Mouse (Mus musculus) embryonic facial prominence, embryonic 14.5 days (tissue): ENCODE results near the gene Zmynd10. TPM values are rescaled to one million over a fixed set of nuclear protein-coding genes. Genes with fewer than 3 reads are reported as not detected.
A peak's percentile ranks its signal among the peaks of the same experiment; 100 is the strongest.

ENCODE experiments used
- ATAC-seq: fragments of 200-750 bp; cut with Nextera tagmentation; 2 replicates; pipeline ENCODE4 v1.8.0; 2017; ENCODE audit warnings: low read depth, moderate number of reproducible peaks, moderate TSS enrichment
- DNase-seq: peaks from one replicate; pipeline ENCODE4 v3.0.0-alpha.2; 2015; ENCODE audit warnings: low spot score
- H3K27ac ChIP-seq: fragments of 300-500 bp; sonication (generic); replicated peaks from 2 replicates; pipeline ENCODE4 v1.5.1; 2014; ENCODE audit warnings: low read depth, mild to moderate bottlenecking, low read length, moderate library complexity
- H3K27me3 ChIP-seq: fragments of 300-500 bp; sonication (generic); replicated peaks from 2 replicates; pipeline ENCODE4 v1.6.1; 2014; ENCODE audit warnings: low read length; ENCODE audit not compliant: control insufficient read depth, insufficient read depth
- H3K36me3 ChIP-seq: fragments of 300-500 bp; sonication (generic); 2 replicates; pipeline ENCODE4 v1.6.1; 2014; ENCODE audit warnings: low read length, mixed read lengths; ENCODE audit not compliant: control insufficient read depth, insufficient read depth
- H3K4me1 ChIP-seq: fragments of 300-500 bp; sonication (generic); 2 replicates; pipeline ENCODE4 v1.6.1; 2014; ENCODE audit warnings: antibody characterized with exemption, low read length; ENCODE audit not compliant: control insufficient read depth, insufficient read depth
- H3K4me2 ChIP-seq: fragments of 300-500 bp; sonication (generic); 2 replicates; pipeline ENCODE4 v1.6.1; 2014; ENCODE audit warnings: low read depth, mild to moderate bottlenecking, low read length, moderate library complexity, mixed read lengths
- H3K4me3 ChIP-seq: fragments of 300-500 bp; sonication (generic); 2 replicates; pipeline ENCODE4 v1.5.1; 2014; ENCODE audit warnings: low read depth, mild to moderate bottlenecking, low read length
- H3K9ac ChIP-seq: fragments of 300-500 bp; sonication (generic); 2 replicates; pipeline ENCODE4 v1.6.1; 2014; ENCODE audit warnings: low read depth, mild to moderate bottlenecking, low read length, moderate library complexity, mixed read lengths
- H3K9me3 ChIP-seq: fragments of 300-500 bp; sonication (generic); 2 replicates; pipeline ENCODE4 v1.6.1; 2016; ENCODE audit warnings: low read length; ENCODE audit not compliant: control insufficient read depth
- WGBS: fragments of 180-500 bp; shearing (Covaris S2); extraction: QIAGEN DNeasy Blood & Tissue Kit; methylation state at CpG from one replicate; pipeline ENCODE4 v1.1.7; 2014; 5-methylcytosine and 5-hydroxymethylcytosine counted together
- polyA plus RNA-seq: library from polyadenylated mRNA; unstranded; fragments of >200 nt; fragmentation: Nextera tagmentation; extraction: Ambion mirVana; gene quantifications from 2 replicates; pipeline ENCODE4 v1.2.1, GENCODE M21; 2014

Gene Zmynd10
- polyA plus RNA-seq, 1 experiment from 2014 or later = 8.2 TPM

DNA sequence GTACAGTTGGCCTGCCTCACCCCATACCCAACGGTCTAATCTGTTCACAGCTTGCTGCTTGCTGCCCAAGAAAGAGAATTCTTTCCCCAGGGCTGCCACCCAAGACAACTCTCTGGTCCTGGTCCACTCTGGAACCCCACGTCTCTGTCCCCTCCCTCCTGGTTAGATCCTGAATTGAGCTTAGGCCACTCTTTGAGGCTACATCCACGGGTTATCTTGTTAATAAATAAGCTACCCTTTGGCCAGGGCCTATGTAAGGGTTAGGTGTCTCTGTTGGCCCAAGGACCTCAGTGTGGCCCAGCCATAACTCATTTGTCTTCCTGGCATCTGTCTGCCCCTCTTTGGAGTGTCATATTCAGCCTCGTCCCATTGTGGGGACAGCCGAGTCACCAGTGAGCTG, 51.3 kb downstream of the Zmynd10 start:
- Histone ChIP-seq H3K9me3 (no peaks in the 10 kb centered on the region), H3K9ac (peak overlapping the region; percentile 34; the same call in 1 of the 2 replicates), H3K36me3 (peaks cover 10% of the 10 kb centered on the region; the same call in 1 of the 2 replicates), H3K27me3 (no peaks in the 10 kb centered on the region), H3K4me1 (peaks cover 4% of the 10 kb centered on the region; the same call in 1 of the 2 replicates), H3K4me3 (no peak overlapping the region), H3K27ac (no peak overlapping the region), H3K4me2 (no peak overlapping the region)
- ATAC-seq (no peak), DNase-seq (no peak)
- WGBS = 77% methylated on average over 5 of the region's 5 CpGs

DNA sequence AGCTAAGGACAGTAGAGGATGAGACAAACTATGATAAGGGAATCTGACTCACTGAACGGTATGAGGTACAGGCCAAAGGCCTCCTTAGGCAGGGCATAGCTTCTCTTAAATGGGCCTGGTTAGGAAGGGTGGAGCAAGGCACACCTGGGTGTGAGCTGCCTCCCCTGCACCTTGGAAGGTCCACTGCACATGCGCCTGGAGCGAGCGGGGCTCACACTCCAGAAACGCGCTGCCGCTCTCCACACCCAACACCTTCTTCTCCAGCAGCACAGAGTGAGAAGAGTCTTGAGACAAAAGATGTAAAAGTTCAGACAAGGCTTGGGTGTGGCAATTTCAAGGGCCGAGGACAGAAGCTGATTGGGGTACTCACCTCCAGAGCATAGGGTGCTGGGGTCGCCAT, 52.3 kb downstream of the Zmynd10 start:
- no peak overlapping the region for H3K4me3 ChIP-seq
- ATAC-seq (no peak), DNase-seq (no peak)
- H3K27ac ChIP-seq = no peak overlapping the region
- peaks cover 10% of the 10 kb centered on the region for H3K4me1 ChIP-seq
- H3K27me3 ChIP-seq = no peaks in the 10 kb centered on the region
- 92% methylated on average over 9 of the region's 9 CpGs for WGBS
- H3K4me2 ChIP-seq = no peak overlapping the region
- H3K36me3 ChIP-seq = no peaks in the 10 kb centered on the region; the same call in 1 of the 2 replicates
- no peaks in the 10 kb centered on the region for H3K9me3 ChIP-seq
- no peak overlapping the region for H3K9ac ChIP-seq

DNA sequence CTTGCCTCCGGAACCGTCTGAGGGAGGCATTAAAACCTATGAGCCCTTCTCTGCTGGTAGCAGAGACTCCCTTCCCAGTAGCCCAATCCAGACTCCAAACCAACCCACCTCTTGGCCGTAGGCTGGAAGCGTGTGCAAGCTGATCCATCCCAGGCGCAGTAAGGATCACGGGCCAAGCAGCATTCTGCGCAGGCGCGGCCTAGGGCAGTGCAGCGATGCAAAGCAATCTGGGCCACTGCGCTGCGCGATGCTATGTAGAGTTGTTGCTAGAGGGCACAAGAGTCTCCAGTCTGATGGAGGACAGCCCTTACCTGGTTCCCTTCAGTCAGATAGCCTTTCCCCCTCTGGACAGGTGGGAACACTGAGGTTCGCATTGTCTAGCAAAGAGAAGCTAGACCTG, 52.7 kb downstream of the Zmynd10 start:
- Histone ChIP-seq H3K36me3 (no peaks in the 10 kb centered on the region), H3K4me1 (peaks cover 14% of the 10 kb centered on the region), H3K27me3 (no peaks in the 10 kb centered on the region), H3K9me3 (no peaks in the 10 kb centered on the region), H3K4me3 (no peak overlapping the region), H3K4me2 (no peak overlapping the region), H3K9ac (no peak overlapping the region), H3K27ac (no peak overlapping the region)
- DNase-seq (no peak), ATAC-seq (no peak)
- 69% methylated on average over 14 of the region's 14 CpGs for WGBS

DNA sequence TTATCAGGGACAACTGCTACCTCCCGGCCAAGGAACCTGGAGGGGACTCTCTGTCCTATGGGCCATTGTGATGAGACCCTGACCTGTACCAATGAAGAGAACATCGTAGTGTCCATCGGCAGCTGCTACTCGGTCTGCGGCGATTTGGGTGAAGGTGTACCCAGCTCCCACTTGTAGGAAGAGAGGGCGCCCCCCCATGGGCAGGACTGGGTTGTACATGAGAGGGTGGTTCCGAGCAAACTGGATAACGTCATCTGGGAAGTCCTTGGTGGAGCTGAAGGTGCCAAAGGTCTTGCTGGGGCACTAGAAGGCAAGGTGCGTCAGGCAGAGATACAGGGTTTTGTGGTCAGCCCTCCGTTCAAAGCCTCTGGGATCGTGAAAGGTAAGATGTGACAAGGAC, 53.6 kb downstream of the Zmynd10 start:
- Histone ChIP-seq H3K4me3 (no peak overlapping the region), H3K9ac (no peak overlapping the region), H3K4me2 (no peak overlapping the region), H3K4me1 (peaks cover 20% of the 10 kb centered on the region), H3K9me3 (no peaks in the 10 kb centered on the region), H3K36me3 (no peaks in the 10 kb centered on the region), H3K27me3 (no peaks in the 10 kb centered on the region), H3K27ac (no peak overlapping the region)
- 83% methylated on average over 12 of the region's 12 CpGs for WGBS
- ATAC-seq = no peak
- no peak for DNase-seq

Other genes with a start within 250 kb of the Zmynd10 start
- 9.8 and 10.8 TPM in 2 replicates for gene Hemk1, start 208.9 kb upstream of the Zmynd10 start, polyA plus RNA-seq
- gene 6430571L13Rik, start 206.7 kb upstream of the Zmynd10 start, polyA plus RNA-seq = 0.96 and 1.2 TPM in 2 replicates
- 0.88 and 0.93 TPM in 2 replicates for gene Cacna2d2, start 147.7 kb upstream of the Zmynd10 start, polyA plus RNA-seq
- gene Tmem115, start 13.4 kb upstream of the Zmynd10 start, polyA plus RNA-seq = 53.1 and 56.1 TPM in 2 replicates
- 24.7 and 27.0 TPM in 2 replicates for gene Cyb561d2, start 5.1 kb upstream of the Zmynd10 start, polyA plus RNA-seq
- 35.0 and 35.4 TPM in 2 replicates for gene Nprl2, start 5.1 kb upstream of the Zmynd10 start, polyA plus RNA-seq
- 66.5 and 66.8 TPM in 2 replicates for gene Rassf1, start 4.3 kb downstream of the Zmynd10 start, polyA plus RNA-seq
- gene Tusc2, start 16.0 kb downstream of the Zmynd10 start, polyA plus RNA-seq = 43.1 and 45.2 TPM in 2 replicates
- gene Hyal2, start 20.6 kb downstream of the Zmynd10 start, polyA plus RNA-seq = 106 and 112 TPM in 2 replicates
- gene Hyal1, start 29.6 kb downstream of the Zmynd10 start, polyA plus RNA-seq = 5.6 and 6.8 TPM in 2 replicates
- gene Naa80, start 31.6 kb downstream of the Zmynd10 start, polyA plus RNA-seq = 15.9 and 18.0 TPM in 2 replicates
- gene Hyal3, start 33.5 kb downstream of the Zmynd10 start, polyA plus RNA-seq = 1.2 and 1.4 TPM in 2 replicates
- 46.7 and 52.3 TPM in 2 replicates for gene Ifrd2, start 40.3 kb downstream of the Zmynd10 start, polyA plus RNA-seq
- gene Sema3b, start 61.9 kb downstream of the Zmynd10 start, polyA plus RNA-seq = 18.0 and 18.2 TPM in 2 replicates
- gene Gnai2, start 88.1 kb downstream of the Zmynd10 start, polyA plus RNA-seq = 380 and 416 TPM in 2 replicates
- gene Slc38a3, start 122.2 kb downstream of the Zmynd10 start, polyA plus RNA-seq = 7.0 and 7.8 TPM in 2 replicates
- 0.79 and 1.5 TPM in 2 replicates for gene Gnat1, start 132.4 kb downstream of the Zmynd10 start, polyA plus RNA-seq
- 32.8 and 36.9 TPM in 2 replicates for gene Sema3f, start 163.2 kb downstream of the Zmynd10 start, polyA plus RNA-seq
- gene Rbm5, start 223.7 kb downstream of the Zmynd10 start, polyA plus RNA-seq = 145 and 159 TPM in 2 replicates